Mouse (Mus musculus) ovary, adult 2 months (tissue): ENCODE results near the gene Vmn2r93. TPM values are rescaled to one million over a fixed set of nuclear protein-coding genes. Genes with fewer than 3 reads are reported as not detected.

Experiments
- polyA plus RNA-seq: library from polyadenylated mRNA; depleted of rRNA; stranded (reverse); fragments of >200 nt; gene quantifications from 2 replicates; pipeline ENCODE4 v1.2.3, GENCODE M21; 2012; rRNA removed

Gene Vmn2r93
- polyA plus RNA-seq = not detected in 2 replicates

GRCm38 (mm10) chr17:18297799-18298198 lies at the start of gene Vmn2r93:
TSS of gene Vmn2r93 (plus strand) at chr17:18298099.

GRCm38 (mm10) chr17:18277656-18278055 lies 20.2 kb upstream of the Vmn2r93 start, which contains the start of gene Vmn2r94:
TSS of gene Vmn2r94 (minus strand) at chr17:18277756.

Other genes starting within 250 kb of the Vmn2r93 start
- not detected in 2 replicates for gene Vmn2r124, start 248.7 kb upstream of the Vmn2r93 start, polyA plus RNA-seq
- gene Vmn2r91, start 213.1 kb upstream of the Vmn2r93 start, polyA plus RNA-seq = not detected in 2 replicates
- gene Vmn2r92, start 146.2 kb upstream of the Vmn2r93 start, polyA plus RNA-seq = not detected in 2 replicates
- not detected in 2 replicates for gene Vmn2r94, start 20.3 kb upstream of the Vmn2r93 start, polyA plus RNA-seq
- gene Vmn2r95, start 126.0 kb downstream of the Vmn2r93 start, polyA plus RNA-seq = not detected in 2 replicates